ENCODE assay signal across 8 mouse cellular contexts in genomic region chr4:25281671-25282038, GRCm38 (mm10). TPM values are rescaled to one million over a fixed set of nuclear protein-coding genes. Genes with fewer than 3 reads are reported as not detected.
DNase-seq lines count a peak whose midpoint lies in the region; ATAC-seq and TF ChIP-seq lines count a peak whose summit lies in the region.

Gene Ufl1 (minus strand): TSS chr4:25281821.

- H3K36me3 ChIP-seq in kidney, embryonic 14.5 days (ENCODE audit: control insufficient read depth, insufficient read depth, low read length): peaks cover 22% of the 10 kb centered on the region; the same call in 1 of the 2 replicates
- peaks cover 18% of the 10 kb centered on the region for H3K36me3 ChIP-seq in limb, embryonic 15.5 days

- peak within 1 kb of the TSS; percentile 51 for H3K4me2 ChIP-seq in kidney, embryonic 14.5 days (replicated peaks; ENCODE audit: low read depth, low read length)
- peak within 1 kb of the TSS; percentile 44 for H3K4me2 ChIP-seq in limb, embryonic 15.5 days

- peak within 1 kb of the TSS; percentile 79 for H3K27ac ChIP-seq in bone marrow macrophage, adult 2 months (ENCODE audit: insufficient read depth, low read depth, low read length)
- peak within 1 kb of the TSS; percentile 93 for H3K27ac ChIP-seq in embryonic fibroblast, embryonic 13.5 days (ENCODE audit: insufficient read depth, low read length)
- peak within 1 kb of the TSS; percentile 97 for H3K27ac ChIP-seq in kidney, embryonic 14.5 days (ENCODE audit: low read depth, low read length)
- H3K27ac ChIP-seq in limb, embryonic 15.5 days: peak within 1 kb of the TSS; percentile 99

- peak within 1 kb of the TSS; percentile 79 for H3K4me3 ChIP-seq in bone marrow macrophage, adult 2 months (ENCODE audit: insufficient read depth, low read length)
- peak within 1 kb of the TSS; percentile 65 for H3K4me3 ChIP-seq in embryonic fibroblast, embryonic 13.5 days (ENCODE audit: insufficient read depth, low read length)
- peak within 1 kb of the TSS; percentile 87 for H3K4me3 ChIP-seq in kidney, embryonic 14.5 days (ENCODE audit: low read length)
- peak within 1 kb of the TSS; percentile 89 for H3K4me3 ChIP-seq in limb, embryonic 15.5 days

- no peak for TF ChIP-seq POLR2A in bone marrow macrophage, adult 2 months (IDR thresholded peaks at IDR 0.05; ENCODE audit: borderline replicate concordance, low read depth, low read length)
- TF ChIP-seq POLR2A in embryonic fibroblast, embryonic 13.5 days (IDR thresholded peaks at IDR 0.05; ENCODE audit: low read depth, low read length): peak; percentile 92

- no peaks in the 10 kb centered on the region for H3K27me3 ChIP-seq in kidney, embryonic 14.5 days (ENCODE audit: control insufficient read depth, insufficient read depth, low read length)
- H3K27me3 ChIP-seq in limb, embryonic 15.5 days: no peaks in the 10 kb centered on the region

- DNase-seq in A20 (ENCODE audit: low read depth, low spot score): peak; percentile 96
- DNase-seq in heart, adult 9 months (ENCODE audit: low spot score in 2 of 2): peak; percentile 95 to 97
- DNase-seq in monocyte, adult 2 months (ENCODE audit: low read depth in 1 of 2, low spot score in 2 of 2): peak; percentile 88
- peak; percentile 91 to 93 for DNase-seq in spleen, postnatal 36 days (ENCODE audit: low spot score in 2 of 2)

- TF ChIP-seq CTCF in bone marrow macrophage, adult 2 months (IDR thresholded peaks at IDR 0.05; ENCODE audit: low read depth, low read length): no peak
- TF ChIP-seq CTCF in embryonic fibroblast, embryonic 13.5 days (IDR thresholded peaks at IDR 0.05; ENCODE audit: borderline replicate concordance, insufficient read depth, low read length): no peak

- 0% methylated on average over 29 of the region's 30 CpGs for WGBS in kidney, embryonic 14.5 days
- under 1% methylated on average over 30 of the region's 30 CpGs for WGBS in limb, embryonic 15.5 days

- peak within 1 kb of the TSS; percentile 94 for H3K9ac ChIP-seq in kidney, embryonic 14.5 days (ENCODE audit: low read depth, low read length)
- peak within 1 kb of the TSS; percentile 93 for H3K9ac ChIP-seq in limb, embryonic 15.5 days

- no peaks in the 10 kb centered on the region for H3K9me3 ChIP-seq in kidney, embryonic 14.5 days (ENCODE audit: control insufficient read depth, low read length)
- H3K9me3 ChIP-seq in limb, embryonic 15.5 days: no peaks in the 10 kb centered on the region

- ATAC-seq in kidney, embryonic 14.5 days (ENCODE audit: low FRiP score, low TSS enrichment): peak; percentile 99
- peak; percentile 98 for ATAC-seq in limb, embryonic 15.5 days (ENCODE audit: insufficient number of reproducible peaks, low FRiP score, low TSS enrichment, low read depth)

- H3K4me1 ChIP-seq in bone marrow macrophage, adult 2 months (ENCODE audit: control insufficient read depth, insufficient read depth, low read length): peaks cover 5% of the 10 kb centered on the region
- H3K4me1 ChIP-seq in embryonic fibroblast, embryonic 13.5 days (ENCODE audit: control insufficient read depth, insufficient read depth, low read length): 0 out of 2 replicates have a peak, but pooled peaks cover 3% of the 10 kb centered on the region
- H3K4me1 ChIP-seq in kidney, embryonic 14.5 days (ENCODE audit: control insufficient read depth, insufficient read depth, low read length): no peaks in the 10 kb centered on the region
- H3K4me1 ChIP-seq in limb, embryonic 15.5 days: peaks cover 4% of the 10 kb centered on the region; the same call in 1 of the 2 replicates

RNA-seq across cellular contexts. Expression of gene Ufl1, which starts in this region (rescaled TPM):
- polyA plus RNA-seq in bone marrow macrophage, adult 2 months (2012; ENCODE audit: insufficient read depth, insufficient read length, missing spikeins): 23.4 and 24.2 TPM in 2 replicates
- 31.4 and 37.0 TPM in 2 replicates for polyA plus RNA-seq in embryonic fibroblast, embryonic 13.5 days (2011; ENCODE audit: insufficient read length, low read depth, missing spikeins)
- polyA plus RNA-seq in kidney, embryonic 14.5 days (2014; fragmentation: Nextera tagmentation; extraction: Ambion mirVana): 29.3 and 50.5 TPM in 2 replicates
- polyA plus RNA-seq in limb, embryonic 15.5 days (2015; fragmentation: Nextera tagmentation; extraction: Ambion mirVana): 41.6 and 46.8 TPM in 2 replicates

Comparison
In these comparisons a context has a peak if more than half of its experiments do, and no peak if none do; other contexts are left out.
1. Peak in every context shown above with its lines: DNase-seq, ATAC-seq, H3K4me3 ChIP-seq and H3K27ac ChIP-seq.